Mouse (Mus musculus) layer of hippocampus, adult 18-20 months (tissue): ENCODE data around the gene Gm9573. TPM values are rescaled to one million over a fixed set of nuclear protein-coding genes. Genes with fewer than 3 reads are reported as not detected.

Experiments used
- DNase-seq, 2 experiments: peaks; one replicate each; pipeline ENCODE4 v3.0.0; 2022; ENCODE audit warnings: low spot score in 2 of 2
- long read RNA-seq: library from polyadenylated mRNA; stranded (forward); transcript quantifications from one replicate; pipeline ENCODE4 v2.0.0, GENCODE M21; 2021
- total RNA-seq, 2 experiments: library from RNA; stranded (reverse); gene quantifications; 2 replicates each; pipeline ENCODE4 v1.2.3; 2021

Gene Gm9573
- not detected for total RNA-seq
- long read RNA-seq, partial matches to known transcripts: 0 of 2 reads
- long read RNA-seq, other reads (novel, unspliced or antisense): 2 of 2 reads

DNA sequence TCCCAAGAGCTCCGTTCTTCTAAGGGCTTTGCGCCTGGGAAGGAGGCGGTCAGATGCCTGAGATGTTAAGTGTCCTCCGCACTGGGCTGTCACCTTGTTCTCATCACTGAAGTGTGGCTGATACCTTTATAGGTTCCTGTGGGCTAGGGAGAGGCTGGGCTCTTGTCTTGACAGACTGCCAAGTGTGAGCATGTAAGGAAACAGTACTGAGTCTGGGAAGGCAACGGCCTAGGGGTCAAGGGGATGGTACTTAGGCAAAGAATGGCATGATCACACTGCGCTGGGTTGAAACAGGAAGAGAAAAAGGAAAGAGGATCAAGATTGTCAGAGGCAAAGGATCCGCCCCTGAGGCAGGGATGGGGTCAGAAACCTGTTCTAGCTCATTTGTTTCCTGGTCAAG, at the start of gene Gm9573:
Gene Gm9573, minus strand, starts transcription at position 101 of the 400 bp plus-strand sequence.
- no peak for DNase-seq

GRCm38 (mm10) chr17:35673416-35674035, 47.1 kb upstream of the Gm9573 start, which contains the start of gene Gtf2h4:
TSS of gene Gtf2h4 (minus strand) at chr17:35673739.
- peak; percentile 89 to 97 for DNase-seq

GRCm38 (mm10) chr17:35672527-35672926, 46.1 kb upstream of the Gm9573 start:
- no peak for DNase-seq

- no peak for DNase-seq
These were observed 45.4 kb upstream of the Gm9573 start for GRCm38 (mm10) chr17:35671846-35672245.

DNA sequence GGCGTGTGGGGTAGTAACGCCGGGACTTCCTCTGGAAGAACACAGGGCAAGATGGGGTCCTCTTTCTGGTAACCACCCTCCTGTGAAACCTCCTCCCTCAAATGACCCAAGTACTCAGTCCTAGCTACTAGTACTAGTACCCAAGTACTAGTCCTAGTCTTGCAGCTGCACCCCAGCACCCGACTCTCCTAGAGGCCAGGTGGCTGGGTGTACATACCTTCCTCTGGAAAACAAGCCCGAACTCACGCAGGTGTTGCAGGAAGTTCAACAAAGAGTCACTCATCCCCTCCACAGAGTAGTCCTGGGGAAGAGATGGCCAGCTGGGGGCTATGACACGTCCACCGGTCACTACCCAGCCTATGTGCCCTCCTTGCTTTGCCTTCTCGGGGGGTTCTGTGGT, 43.3 kb upstream of the Gm9573 start:
- no peak for DNase-seq

GRCm38 (mm10) chr17:35667334-35668065, 41.1 kb upstream of the Gm9573 start, which contains the start of gene Vars2:
TSS of gene Vars2 (minus strand) at chr17:35667592.
- peak; percentile 93 to 99 for DNase-seq

DNA sequence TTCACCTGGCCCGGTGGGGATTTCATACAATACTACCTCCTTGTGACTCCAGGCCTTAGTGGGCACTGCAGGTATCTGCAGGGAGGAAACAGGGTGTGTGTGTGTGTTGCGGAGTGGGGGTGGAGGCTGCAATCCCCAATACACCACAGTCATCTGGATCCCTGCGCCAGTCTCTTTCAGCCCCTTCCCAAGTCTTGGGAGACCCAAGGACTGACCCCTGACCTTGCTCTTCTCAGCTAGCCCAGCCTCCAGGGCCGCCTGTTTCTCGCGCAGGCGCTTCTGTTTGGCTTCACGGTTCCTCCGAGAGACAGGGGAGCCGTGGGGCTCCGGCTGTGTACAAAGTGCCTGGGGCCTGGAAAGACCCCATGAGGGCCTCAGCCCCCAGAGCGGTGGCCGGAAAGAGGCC, 40.4 kb upstream of the Gm9573 start:
- DNase-seq: no peak

- peak in 1 of 2 experiments; percentile 25 for DNase-seq
These were observed 39.6 kb upstream of the Gm9573 start for GRCm38 (mm10) chr17:35665957-35666515.

DNA sequence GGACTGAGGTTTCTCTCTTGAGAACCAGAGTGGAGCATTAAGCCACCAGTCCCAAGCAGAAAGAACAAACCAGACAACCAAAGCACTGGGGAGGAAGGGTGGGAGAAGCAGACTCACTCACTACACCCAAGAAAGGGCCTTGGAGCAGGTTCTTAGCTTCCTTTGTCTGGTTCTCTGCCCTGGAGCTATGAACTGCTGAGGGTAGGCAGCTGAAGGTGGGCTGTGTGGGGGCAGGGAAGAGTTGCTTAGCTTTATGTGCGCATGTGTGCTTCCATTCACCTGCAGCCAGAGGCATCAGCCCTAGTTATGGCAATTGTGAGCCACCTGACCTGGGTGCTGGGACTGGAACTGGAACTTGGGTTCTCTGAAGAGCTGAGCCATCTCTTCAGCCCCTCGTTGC, 26.6 kb upstream of the Gm9573 start:
- no peak for DNase-seq

GRCm38 (mm10) chr17:35649429-35649828, 23.0 kb upstream of the Gm9573 start:
- DNase-seq: no peak

DNA sequence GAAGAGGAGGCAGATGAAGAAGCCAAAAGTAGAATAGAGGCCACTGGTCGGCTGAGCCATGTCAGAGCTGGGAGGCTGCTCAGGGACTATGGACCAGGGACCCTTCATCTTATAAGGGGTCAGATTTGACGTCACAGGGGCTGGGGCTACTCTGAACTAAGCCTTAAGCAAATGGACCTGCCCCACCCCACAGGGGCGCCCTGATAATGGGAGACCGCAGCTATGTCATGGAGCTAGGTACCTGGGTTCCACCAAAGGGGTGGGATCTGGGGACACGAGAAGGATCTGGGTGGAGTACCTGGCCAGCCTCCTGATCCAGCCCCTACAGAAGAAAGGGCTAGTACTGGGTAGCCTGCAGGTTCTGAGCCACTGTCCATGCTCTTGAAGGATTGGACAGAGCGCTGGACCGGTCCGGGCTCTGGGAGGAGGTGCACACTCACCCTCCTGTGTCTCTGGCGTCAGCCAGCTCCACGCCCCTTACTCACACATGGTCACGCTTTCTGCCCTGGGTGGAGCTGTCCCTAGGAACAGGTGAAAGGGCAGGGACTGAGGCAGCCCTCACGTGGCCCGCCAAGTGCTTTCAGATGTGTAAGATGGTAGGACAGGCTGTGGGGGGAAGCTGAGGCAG, 17.3 kb upstream of the Gm9573 start, which contains the start of gene Mucl3:
Gene Mucl3, minus strand, starts transcription at position 87 of the 628 bp plus-strand sequence.
- no peak for DNase-seq

- DNase-seq: no peak
These were observed 12.9 kb upstream of the Gm9573 start for GRCm38 (mm10) chr17:35639352-35639751.

DNA sequence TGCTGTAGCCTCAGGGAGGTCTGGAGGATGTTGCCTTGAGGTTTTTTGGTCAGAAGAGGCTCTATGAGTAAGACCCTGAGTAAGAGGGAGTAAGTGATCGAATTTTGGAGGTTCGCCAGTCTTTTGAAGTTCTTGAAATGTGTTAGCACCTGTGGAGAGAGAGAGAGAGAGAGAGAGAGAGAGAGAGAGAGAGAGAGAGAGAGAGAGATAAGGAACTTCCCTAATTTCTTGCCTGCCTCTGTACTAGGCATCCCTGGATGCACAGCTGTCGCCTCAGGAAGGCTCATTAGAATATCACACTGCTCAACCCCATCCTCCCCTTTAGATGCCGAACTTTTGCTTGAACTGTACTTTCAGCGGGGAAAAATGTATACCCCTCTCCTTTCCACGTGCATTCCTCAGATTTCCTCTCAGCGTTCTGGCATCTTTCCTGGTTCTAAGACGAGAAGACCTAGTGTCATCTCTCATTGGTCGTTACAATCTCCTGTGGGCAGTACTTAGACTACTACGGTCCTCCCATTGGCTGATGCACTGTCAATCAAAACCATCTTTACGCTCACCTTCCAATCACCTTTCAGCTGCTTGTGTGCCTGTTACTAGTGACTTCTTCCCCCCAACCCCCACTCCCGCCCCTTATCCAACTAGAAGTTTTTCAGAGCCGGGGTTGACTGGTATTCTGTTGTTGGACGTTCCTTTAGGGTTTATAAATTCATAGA, 12.2 kb upstream of the Gm9573 start:
- peak in 1 of 2 experiments; percentile 63 for DNase-seq

- DNase-seq: no peak
These were observed 9.9 kb upstream of the Gm9573 start for GRCm38 (mm10) chr17:35636363-35636762.

- DNase-seq: peak; percentile 72 to 88
These were observed 9.3 kb upstream of the Gm9573 start for GRCm38 (mm10) chr17:35635699-35636111.

- no peak for DNase-seq
These were observed 8.8 kb upstream of the Gm9573 start for GRCm38 (mm10) chr17:35635202-35635601.

- DNase-seq: peak; percentile 32 to 39
These were observed 7.6 kb upstream of the Gm9573 start for GRCm38 (mm10) chr17:35633992-35634391.

- no peak for DNase-seq
These were observed 9.3 kb downstream of the Gm9573 start for GRCm38 (mm10) chr17:35617127-35617526.

- DNase-seq: no peak
These were observed 24.6 kb downstream of the Gm9573 start for GRCm38 (mm10) chr17:35601736-35602354.

- no peak for DNase-seq
These were observed 25.2 kb downstream of the Gm9573 start, which contains the start of gene Sfta2 for GRCm38 (mm10) chr17:35601249-35601648. TSS of gene Sfta2 (plus strand) at chr17:35601549.
